Mouse (Mus musculus) cerebellum, adult 9-10 months (tissue): ENCODE results near the gene Coa7.
"Not testable (repeated sequence)": the region's sequence is repeated elsewhere in the genome, so short reads cannot be mapped to it uniquely, and the experiment has no call there.

ENCODE experiments used
- DNase-seq: peaks from one replicate; pipeline ENCODE4 v3.0.0; 2022

Gene Coa7

GRCm38 (mm10) chr4:108344631-108345083 is 16.7 kb downstream of the Coa7 start:
- no peak for DNase-seq

DNA sequence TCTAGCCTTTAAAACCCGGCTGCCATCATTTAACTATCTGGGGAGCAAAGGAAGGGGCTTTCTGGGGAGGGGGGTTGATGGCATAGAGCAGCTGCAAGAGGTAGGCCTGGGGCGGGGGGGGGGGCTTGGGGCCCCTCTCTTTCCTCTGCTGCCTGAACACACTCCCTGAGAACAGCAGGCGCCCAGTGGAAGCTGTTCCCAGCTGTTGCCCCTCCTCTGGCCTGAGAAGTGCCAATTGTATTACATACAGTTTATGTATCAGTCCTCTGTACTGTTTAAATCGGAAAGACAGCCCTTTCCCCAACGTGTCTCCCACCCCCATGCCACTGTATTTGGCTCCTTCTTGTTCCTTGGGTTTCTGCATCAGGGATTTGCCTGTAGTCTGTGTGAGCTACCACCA is 17.9 kb downstream of the Coa7 start:
- DNase-seq: no peak

DNA sequence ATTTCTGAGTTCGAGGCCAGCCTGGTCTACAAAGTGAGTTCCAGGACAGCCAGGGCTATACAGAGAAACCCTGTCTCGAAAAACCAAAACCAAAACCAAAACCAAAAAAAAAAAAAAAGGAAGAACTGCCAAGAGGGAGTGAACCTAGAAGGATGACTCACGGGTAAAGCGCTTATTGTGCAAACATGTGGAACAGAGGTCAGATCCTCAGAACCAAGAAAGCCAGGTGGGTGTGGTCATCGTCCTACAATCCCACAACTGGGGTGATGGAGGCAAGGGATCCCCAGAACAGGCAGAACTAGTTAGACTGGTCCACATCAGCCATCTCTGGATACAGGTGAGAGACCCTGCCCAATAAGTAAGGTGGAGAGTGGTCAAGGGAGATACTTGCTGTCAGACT is 19.2 kb downstream of the Coa7 start:
- no peak for DNase-seq

GRCm38 (mm10) chr4:108348256-108348875 is 20.4 kb downstream of the Coa7 start:
- DNase-seq: no peak

- no peak for DNase-seq
Measured at GRCm38 (mm10) chr4:108349064-108349463, 21.1 kb downstream of the Coa7 start.

DNA sequence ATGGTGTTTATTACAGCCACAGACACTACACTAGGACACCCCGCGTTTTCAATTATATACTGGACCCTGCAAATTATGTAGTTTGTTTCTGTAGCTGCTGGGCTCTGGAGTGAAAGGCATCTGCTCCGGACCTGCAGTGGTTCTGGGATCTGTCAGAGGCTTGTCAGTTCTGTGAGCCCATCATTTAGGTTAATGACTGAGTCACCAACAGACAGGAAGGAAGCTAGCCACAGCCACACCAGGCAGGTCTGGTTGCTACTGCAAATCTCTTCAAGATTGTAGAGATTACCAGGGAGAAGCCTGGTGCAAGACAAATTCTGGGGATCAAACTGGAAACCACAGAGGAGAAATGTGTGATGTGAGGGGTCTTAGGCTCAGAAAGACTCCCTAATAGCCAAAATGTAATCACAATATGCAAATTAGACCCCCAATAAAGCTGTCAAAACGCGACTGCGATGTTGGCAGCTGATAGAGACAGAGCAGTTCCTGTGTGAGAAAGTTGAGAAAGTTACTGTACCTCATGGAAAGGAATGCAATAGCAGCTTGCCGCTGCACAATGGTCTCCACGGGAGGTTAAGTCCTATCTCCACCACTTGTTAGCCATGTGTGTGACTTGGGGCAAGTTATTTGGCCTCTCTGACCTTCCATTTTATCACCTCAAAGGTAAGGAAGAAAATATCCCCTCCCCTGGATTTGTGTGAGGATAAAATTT is 22.1 kb downstream of the Coa7 start:
- DNase-seq: no peak

DNA sequence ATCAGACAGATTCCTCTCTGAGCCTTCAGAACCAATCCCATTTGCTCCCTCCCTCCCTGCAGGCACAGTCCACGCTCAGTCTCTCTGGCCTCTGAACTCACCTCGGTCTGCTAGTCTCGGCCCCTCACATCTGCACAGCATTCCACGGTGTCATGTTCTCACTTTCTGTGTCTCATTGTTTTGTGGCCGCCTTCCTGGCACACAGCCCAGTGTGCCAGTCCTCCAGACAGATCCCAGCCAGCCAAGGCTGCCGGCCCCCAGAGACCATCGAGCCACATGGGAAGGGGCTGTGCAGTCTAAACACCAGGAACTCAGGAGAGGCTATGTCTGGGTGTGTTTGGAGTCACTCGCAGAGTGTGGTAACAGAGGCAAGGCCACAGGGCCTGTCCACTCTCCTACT is 22.9 kb downstream of the Coa7 start:
- DNase-seq: no peak

- DNase-seq: not testable (repeated sequence)
Measured at GRCm38 (mm10) chr4:108353591-108353990, 25.7 kb downstream of the Coa7 start.

- DNase-seq: no peak
Measured at GRCm38 (mm10) chr4:108357458-108357857, 29.5 kb downstream of the Coa7 start.

DNA sequence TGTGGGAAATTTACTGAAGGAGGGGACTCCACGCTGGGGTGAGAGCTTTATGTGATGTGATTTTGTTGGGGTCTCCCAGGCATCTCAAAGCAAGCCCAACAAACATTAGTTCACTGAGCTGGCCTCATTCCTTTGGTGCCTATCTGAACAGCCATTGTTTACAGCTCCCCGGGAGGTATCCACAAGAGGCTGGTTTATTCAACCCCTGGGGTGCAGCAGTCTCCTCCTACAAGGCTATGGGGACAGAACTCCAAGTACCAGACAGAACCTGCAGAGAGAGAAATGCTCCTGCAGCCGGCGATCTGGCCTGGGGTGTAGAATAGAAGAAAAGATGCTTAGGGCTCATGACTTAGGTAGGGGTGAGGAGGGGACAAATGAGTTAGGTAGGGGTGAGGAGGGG is 30.6 kb downstream of the Coa7 start:
- DNase-seq: no peak

- DNase-seq: no peak
Measured at GRCm38 (mm10) chr4:108360136-108361055, 32.5 kb downstream of the Coa7 start.

DNA sequence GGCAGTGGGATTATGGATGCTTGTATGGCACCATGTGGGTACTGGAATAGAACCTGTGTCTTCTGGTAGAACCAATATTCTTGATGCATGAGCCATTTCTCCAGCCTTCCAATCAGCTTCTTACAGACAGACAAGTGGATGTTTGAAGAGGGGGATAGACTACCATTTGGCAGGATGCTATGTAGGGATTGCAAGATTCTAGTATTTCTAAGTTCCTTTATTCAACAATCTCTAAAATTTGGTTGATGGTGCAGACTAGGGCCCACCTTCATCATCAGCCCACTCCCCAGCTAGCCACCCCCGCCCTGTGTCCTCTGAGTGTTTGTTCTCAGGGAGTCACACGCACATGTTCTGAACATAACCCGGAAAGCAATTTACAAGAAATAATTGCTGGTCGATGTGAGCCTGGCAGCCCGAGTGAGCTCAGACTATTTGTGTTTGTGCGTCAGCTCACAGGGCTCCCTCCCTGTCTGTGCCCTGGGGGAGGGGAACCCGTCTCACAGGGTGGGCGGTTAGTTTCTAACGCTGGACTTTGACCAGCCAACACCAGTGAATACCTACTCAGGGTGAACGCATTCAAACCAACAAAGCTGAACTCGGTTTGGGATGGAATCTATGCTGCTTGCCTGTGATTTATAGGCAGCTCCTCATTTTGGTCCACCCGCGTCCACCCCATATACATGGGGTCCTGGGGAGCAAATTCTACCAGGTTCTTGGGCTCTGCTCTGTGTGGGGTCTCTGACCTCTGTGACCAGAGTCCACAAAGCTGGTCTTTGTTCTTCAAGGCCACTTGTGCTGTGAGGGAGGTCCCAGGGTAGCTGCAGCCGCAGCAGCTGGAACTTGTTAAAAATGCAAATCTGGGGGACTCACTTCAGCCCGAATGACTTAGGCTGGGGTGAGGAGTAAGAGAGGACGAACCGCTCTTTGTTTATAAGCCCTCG is 34.7 kb downstream of the Coa7 start:
- DNase-seq: no peak

DNA sequence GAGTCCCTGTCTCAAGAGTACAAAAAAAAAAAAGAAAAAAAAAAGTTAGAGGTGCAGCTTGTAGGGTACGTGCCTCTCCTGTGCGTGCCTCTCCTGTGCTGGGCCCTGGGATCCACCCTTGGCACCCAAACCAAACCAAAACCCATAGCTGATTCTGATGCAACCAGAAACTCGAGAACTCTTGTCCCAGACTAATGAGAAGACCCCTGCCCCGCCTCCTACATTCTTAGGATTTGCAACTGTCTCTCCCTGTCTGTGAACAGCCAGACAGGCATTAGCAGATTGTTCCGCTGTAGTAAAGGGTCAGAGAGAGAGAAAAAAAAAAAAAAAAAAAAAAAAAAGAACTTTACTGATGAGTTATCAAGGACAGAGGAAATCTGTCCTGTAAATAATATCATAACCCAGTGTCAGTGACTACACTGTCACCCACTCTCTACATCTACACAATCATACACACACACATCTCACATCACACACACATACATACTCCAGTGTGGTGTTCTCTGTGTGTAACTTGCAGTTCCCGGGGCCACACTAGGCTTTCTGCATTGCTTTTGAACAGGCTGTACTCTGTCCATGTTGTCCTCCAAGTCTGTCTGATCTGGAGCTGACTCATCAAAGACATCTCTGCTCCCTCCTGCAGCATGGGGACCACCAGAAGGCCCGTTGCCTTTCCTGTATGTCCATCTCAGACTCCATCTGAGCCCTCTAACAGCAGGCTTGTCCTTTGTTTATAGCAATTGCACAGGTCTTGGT is 35.6 kb downstream of the Coa7 start:
- no peak for DNase-seq

GRCm38 (mm10) chr4:108364111-108364476 is 36.2 kb downstream of the Coa7 start:
- no peak for DNase-seq

- no peak for DNase-seq
Measured at GRCm38 (mm10) chr4:108369254-108369653, 41.3 kb downstream of the Coa7 start.

DNA sequence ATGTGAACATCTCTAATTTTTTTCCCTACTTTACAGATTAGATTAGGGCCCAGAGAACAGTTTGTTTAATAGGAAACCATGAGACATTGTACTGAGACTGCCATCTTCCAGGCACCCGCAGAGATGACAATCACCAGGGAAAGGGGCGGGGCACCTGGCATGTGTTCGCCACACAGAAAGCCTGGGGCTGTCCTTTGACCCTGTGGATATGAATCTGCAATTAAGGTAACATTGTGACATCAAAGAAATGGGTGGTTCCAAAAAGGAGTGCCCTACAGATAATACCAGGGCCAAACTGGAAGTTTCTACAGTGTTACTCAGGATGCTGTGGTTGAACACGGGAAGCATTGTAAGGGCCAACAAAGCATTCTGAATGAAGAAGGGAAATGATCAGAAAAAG is 42.5 kb downstream of the Coa7 start:
- no peak for DNase-seq

DNA sequence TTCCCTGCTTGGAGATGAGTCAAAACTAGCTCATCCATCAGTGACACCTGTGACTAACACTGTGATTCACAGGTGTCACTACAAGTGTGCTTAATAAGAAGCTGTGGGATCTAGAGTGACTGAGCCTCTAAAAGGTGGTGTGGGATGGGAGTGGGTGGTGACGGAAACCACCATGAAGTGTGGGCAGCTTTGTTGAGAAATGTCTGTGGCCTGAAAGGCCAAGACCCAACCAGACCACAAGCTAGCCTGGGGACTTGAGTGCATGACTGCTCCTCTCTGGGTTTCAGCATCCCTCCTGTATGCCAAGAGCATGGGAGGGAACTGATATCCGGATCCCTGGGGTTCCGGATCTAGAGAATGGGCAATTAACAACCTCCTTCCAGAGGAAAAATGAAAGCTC is 43.5 kb downstream of the Coa7 start:
- DNase-seq: no peak

DNA sequence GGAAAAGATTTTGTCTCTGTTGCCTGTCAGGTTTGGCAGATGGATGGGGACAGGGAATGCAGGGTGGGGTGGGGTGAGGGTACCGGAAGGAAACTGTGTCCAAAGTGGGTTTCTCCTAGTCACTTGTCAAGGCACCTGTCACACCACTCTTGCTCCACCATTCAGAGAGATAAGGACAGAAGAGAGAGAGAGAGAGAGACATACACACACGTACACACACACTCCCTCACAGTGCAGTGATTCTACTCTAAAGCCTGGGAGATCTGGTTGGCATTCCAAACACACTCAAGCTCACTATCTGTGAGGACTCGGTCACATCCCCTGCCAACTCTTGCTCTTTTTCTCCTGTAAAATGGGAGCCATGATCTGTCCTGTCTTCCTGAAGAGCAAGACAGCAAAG is 44.2 kb downstream of the Coa7 start:
- DNase-seq: no peak

- no peak for DNase-seq
Measured at GRCm38 (mm10) chr4:108379476-108379875, 51.5 kb downstream of the Coa7 start.

DNA sequence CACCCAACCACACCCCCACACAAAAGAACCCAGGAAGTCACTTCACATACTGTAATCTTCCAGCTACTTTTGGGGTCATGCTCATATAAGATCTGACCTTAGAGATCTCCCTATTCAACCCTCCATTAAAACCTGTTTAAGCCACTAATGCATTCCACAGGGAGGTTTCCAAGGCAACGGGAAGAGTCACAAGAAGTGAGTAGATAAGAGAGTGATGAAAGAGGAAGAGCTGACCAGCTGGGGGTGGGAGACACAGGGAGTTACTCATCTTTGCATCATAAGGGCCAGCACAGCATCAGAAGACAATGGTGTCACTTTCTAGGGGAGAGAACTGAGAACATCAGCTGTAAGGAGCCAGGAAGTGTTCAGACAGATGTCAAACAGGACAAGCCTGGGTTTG is 52.2 kb downstream of the Coa7 start:
- no peak for DNase-seq

DNA sequence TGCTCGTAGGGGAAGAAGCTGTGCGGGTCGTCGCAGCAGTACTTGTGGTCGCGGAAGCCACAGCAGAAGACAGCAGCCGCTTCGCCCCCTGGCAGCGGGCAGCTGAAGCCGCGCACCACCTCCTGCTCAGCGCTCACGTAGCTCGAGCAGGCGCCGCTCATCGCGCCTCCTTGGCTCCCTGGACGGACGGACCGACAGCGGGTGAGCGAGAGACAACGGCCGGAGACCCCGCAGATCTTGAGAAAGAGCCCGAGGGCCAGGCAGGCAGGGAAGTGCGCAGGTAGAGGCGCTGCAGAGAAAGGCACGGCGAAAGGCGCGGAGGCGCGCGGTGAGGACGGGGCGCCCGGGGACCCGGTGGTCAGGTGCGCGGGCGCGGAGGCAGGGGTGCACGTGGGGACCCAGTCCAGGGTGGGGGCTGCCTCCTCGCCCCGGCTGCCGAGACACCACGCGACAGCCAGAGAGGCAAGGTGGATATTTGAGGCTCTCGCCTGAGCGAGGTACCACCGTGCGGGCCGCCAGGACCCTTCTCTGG is 55.3 kb downstream of the Coa7 start, which contains the start of gene Shisal2a:
Gene Shisal2a, minus strand, starts transcription at position 167 of the 532 bp plus-strand sequence.
- no peak for DNase-seq
